Mouse (Mus musculus) thymus, postnatal 10 days (tissue): ENCODE measurements at regions not wholly inside any gene's neighbourhood (a gene's known extent, or its start where the extent isn't known, plus 50 kb on each side); places are given as distances from the start of the nearest gene placed in this dataset.

ENCODE experiments used
- DNase-seq, 2 experiments: peaks; one replicate each; pipeline ENCODE4 v3.0.0; 2021; ENCODE audit warnings: low spot score in 2 of 2

DNA sequence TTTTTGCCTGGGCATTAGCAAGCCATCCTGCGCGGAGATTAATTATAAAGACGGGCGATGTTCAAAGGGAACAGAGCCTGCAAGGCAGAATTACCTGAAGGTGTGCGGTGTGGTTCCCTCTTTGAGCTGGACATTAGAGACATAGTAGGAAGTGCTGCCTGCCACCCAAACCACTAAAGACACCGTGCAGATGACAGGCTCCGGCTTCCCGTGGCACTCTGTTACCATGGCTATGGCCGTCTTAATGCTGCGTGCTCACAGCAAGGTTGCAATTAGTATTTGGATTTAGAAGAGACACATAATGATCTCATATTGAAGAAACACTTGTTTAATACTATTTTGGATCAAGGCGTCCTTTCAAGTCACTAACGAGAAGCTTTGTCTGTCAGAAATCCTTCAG lies 95.0 kb upstream of the Sox5 start:
- DNase-seq, result no peak

DNA sequence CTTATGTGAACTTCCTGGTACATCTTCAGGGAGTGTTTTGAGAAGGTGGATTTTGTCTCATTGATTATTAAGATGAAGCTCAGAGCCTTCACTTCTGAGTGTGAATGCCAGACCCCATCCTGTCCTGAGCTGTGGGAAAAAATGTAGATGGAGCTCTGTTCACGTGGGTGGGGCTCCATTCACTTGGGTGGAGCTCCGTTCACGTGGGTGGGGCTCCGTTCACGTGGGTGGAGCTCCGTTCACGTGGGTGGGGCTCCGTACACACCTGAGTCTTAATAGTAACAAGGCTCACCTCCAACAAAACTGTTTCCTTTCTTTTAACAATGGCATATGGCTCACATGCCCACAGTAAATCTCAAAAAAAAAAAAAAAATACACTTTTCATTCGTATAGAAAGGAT lies 94.1 kb upstream of the Sox5 start:
- no peak for DNase-seq

DNA sequence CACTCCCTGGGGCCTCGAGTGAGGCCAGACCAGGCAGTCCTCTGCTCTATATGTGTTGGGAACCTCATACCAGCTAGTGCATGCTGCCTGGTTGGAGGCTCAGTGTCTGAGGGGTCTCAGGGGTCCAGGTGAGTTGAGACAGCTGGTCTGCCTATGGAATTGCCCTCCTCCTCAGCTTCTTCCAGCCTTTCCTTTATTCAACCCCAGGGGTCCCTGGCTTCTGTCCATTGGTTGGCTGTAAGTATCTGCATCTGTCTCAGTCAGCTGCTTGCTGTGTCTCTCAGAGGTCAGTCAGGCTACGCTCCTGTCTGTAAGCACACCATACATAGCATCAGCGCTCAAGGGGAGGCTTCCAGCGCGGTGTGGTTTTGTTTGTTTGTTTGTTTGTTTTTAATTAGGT lies 92.5 kb upstream of the Sox5 start:
- no peak for DNase-seq

DNA sequence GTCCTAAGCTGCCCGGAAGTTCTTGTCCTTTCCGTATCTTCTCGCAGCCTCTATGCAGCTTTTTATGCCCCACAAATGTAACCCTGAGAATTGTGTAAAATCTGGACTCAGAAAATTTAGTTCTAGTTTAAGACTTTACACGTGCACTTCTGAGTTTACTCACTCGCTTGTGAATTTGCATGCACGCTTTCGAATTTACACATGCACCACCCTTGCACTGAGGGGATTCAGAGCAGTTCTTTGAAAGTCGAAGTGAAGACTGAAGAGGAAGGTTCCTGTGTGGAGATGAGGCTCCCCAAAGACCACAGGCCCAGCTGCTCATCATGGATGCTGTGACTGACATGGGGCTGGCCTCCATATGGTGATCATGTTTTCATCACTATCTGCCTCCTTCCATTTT lies 89.2 kb upstream of the Sox5 start:
- DNase-seq, result no peak

DNA sequence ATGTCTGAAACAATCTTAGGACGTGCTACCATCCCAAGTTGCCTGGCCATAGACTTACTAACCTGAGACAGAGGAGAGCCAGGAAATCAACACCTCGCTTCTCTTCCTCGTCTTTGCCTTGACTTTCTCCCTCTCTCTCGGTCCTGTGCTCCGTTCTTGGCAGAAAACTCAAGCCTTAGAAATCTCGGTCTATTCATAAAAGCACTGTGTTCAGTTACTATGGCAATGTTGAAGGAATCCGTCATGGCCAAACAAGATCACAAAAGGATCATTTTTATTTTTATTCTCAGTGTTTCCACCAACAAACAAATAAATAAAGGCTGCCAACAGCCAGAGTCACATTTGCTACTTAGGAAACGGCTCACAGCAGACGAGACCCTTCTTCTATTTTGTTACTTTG lies 85.6 kb upstream of the Sox5 start:
- no peak for DNase-seq

DNA sequence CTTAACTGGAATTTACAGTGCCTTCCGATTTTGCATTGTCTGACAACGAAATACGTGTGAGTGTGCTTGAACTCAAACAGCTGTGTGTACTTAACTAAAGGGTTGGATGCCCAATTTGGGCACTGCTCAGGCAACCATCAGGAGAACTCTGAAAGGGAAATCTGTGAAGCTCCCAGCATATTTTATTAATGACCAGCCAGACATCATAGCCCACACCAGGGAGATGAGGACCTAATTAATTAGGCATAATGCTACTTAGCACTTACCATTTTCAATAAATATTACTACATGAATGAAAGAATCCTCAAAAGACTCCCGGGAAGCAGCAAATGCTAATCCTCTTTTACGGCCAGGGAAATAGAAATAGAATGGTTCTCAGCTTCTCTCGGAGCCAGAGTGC lies 82.2 kb upstream of the Sox5 start:
- no peak for DNase-seq

DNA sequence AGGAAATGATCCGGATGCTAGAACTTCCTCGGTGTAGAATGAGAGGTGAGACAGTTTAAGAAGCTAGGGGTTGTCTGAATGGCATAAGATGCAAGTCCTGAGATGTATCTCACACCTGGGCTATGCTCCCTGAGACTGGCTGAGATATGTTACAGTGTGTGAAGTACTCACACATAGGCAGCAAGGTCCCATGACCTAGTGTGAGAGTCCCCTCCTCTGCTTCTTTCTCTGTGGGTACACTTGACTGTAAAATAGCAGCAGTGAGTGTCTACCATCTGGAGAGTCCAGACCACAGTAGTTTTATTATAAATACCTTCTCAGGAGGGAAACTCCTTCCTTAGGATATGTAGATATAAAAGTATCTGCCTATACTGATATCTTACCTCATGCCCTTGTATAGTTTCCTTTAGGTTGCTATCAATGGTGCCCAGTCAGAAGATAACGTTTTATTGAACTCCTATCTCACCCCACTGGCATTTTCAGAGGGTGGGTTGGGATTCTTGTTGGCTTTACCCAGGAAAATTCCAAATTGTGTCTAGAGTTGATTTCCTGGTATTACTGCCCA lies 81.7 kb upstream of the Sox5 start:
- DNase-seq, result no peak

DNA sequence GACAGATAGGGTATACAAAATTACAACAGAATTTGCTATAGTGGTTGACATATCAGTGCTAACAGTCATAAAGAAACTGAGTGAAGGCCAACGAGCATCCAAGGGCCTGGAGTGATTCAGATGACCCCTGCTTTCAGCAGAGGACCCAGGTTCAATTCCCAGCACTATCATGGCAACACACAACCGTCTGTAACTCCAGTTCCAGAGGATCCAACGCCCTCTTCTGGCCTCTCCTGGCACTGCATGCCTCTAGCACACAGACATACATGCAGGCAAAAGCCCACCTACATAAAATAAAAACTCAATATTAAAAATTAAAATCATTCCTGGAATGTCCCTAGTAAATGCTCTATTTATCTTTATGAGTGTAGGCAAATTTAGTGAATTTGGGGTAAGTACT lies 59.7 kb upstream of the Sox5 start:
- DNase-seq, result no peak

DNA sequence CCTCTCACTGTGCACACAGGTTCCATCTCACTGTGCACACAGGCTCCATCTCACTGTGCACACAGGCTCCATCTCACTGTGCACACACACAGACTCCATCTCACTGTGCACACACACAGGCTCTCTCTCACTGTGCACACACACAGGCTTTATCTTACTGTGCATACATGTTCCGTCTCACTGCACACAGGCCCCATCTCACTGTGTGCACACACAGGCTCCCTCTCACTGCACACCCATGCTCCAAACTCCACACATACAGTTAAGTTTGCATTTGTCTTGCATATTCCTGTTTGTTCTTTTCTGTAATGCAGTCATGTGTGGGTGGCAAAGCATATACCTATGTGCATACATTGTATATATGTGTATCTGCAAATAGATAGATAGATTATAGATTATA lies 57.6 kb upstream of the Sox5 start:
- DNase-seq, result no peak

DNA sequence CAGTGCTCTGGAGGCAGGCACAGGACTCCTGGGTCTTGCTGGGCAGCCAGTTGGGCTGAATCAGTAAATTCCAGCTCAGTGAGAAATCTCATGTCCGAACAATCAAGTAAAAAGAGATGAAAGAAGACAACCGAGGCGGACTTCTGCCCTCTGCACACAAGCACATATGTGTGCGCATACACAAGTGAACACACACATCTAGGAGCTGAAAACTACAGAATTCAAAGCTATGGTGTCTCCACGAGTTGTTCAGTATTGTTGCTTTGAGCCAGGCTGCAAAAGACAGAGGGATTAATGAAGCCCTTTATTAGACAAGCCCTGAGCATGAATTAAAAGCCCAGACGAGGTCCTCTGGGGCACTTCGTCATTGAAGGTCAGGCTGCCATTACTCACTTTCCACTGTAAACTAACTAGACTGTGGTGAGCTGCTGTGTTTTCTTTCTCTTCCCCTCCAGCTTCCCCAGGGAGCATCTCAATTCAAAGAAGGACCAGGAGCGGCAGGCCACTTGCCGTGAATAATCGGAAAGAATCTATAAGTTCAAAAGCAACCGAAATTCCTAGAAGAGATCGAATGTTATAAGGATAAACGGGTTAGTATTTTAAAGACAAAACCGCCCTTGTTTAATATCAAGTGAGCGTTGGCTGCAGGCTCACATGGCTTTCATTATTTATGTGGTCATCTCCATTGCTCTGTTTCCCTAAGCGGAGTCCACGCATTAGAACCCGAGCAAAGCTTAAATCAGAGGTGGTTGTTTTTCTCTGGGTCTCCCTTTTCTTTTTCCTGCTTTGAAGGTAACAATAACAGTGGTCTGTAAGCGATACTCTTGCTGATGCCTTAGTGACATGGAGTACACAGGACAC lies 52.8 kb upstream of the Sox5 start:
- DNase-seq, result no peak
